Mouse (Mus musculus) embryonic fibroblast, embryonic 13.5 days (primary cell): ENCODE data around the gene Marveld1.

Source experiments
- CTCF ChIP-seq: IDR thresholded peaks from 2 replicates; pipeline ENCODE4 v1.5.1; 2011; ENCODE audit warnings: mild to moderate bottlenecking, control low read depth, low read length, moderate library complexity, borderline replicate concordance; ENCODE audit not compliant: insufficient read depth
- POLR2A ChIP-seq: IDR thresholded peaks from 2 replicates; pipeline ENCODE4 v1.6.1; 2011; ENCODE audit warnings: low read depth, mild to moderate bottlenecking, control low read depth, low read length, moderate library complexity

- TF ChIP-seq CTCF (no peak), POLR2A (no peak)
Measured at GRCm38 (mm10) chr19:42164188-42164587, 17.0 kb downstream of the Marveld1 start.
